Mouse (Mus musculus): ENCODE data around the gene Parp4. TPM values are rescaled to one million over a fixed set of nuclear protein-coding genes. Genes with fewer than 3 reads are reported as not detected.

Parp4 gene
- total RNA-seq, 2 experiments from 2014 or later: 9.9 to 10.5 TPM

Other genes with a start within 250 kb of the Parp4 start
- not detected for gene Atp12a, start 210.6 kb upstream of the Parp4 start, total RNA-seq (2021)
- not detected for gene Rnf17, start 173.0 kb upstream of the Parp4 start, total RNA-seq (2021)
- gene Cenpj, start 194 bp upstream of the Parp4 start, total RNA-seq (2021): 1 to 10 TPM; 1.5 to 1.6 TPM
- 10 to 100 TPM; 10.8 to 14.8 TPM for gene Mphosph8, start 92.6 kb downstream of the Parp4 start, total RNA-seq (2021)
- 1 to 10 TPM; 7.5 to 9.9 TPM for gene Pspc1, start 202.7 kb downstream of the Parp4 start, total RNA-seq (2021)
- gene Zmym5, start 236.1 kb downstream of the Parp4 start, total RNA-seq (2021): 10 to 100 TPM; 14.2 to 14.6 TPM

Measured in gastrocnemius, postnatal 25 days (tissue).